Comparison of ENCODE assay signal across 9 mouse cellular contexts in the genomic region with DNA sequence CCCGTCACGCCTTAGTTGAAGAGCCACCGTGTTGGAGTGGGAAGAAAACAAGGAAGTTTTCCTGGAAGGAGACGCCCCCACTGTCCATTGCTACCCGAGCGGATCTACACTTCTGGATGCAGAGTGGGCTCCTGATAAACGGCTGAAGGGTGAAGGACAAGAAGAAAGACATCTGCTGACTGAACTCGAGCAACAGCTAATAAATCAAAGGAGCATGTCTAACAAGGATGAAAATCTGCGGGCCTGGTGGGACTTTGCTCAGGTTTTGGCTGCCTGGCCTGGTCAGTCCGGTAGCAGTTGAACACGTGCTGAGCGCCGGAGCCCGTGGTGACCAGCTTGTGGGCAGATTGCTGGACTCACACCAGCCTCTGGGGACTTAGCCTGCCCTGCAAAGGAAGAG. TPM values are rescaled to one million over a fixed set of nuclear protein-coding genes. Genes with fewer than 3 reads are reported as not detected.
DNase-seq lines count a peak whose midpoint lies in the region; ATAC-seq and TF ChIP-seq lines count a peak whose summit lies in the region.
"Had no signal": no experiment of that assay in that cellular context is flagged by ENCODE, and none has a peak within 500 bp of the region (broad histone marks: within the 10 kb centered on the region; RNA-seq: fewer than 3 reads in every experiment).

No protein-coding gene starts in this region.

- peak overlapping the region; percentile 54; the same call in 1 of the 2 replicates for H3K27ac ChIP-seq in CH12.LX (ENCODE audit: insufficient read depth, low read depth)
- H3K27ac ChIP-seq in hindbrain, embryonic 15.5 days (replicated peaks) = no peak overlapping the region
- no peak overlapping the region for H3K27ac ChIP-seq in limb, embryonic 14.5 days (replicated peaks; ENCODE audit: low read depth, low read length)

- no peak overlapping the region for H3K4me3 ChIP-seq in CH12.LX (replicated peaks in 1 of 3; ENCODE audit: low read depth in 2 of 3, low read length in 2 of 3, poor library complexity in 1 of 3)
- no peak overlapping the region for H3K4me3 ChIP-seq in hindbrain, embryonic 15.5 days
- H3K4me3 ChIP-seq in limb, embryonic 14.5 days (replicated peaks; ENCODE audit: low read length) = no peak overlapping the region

- no peak for TF ChIP-seq RAD21 in CH12.LX (IDR thresholded peaks at IDR 0.05; ENCODE audit: low read depth, low read length)

- dilution Hi-C loops in CH12.LX (cut with MboI; ENCODE audit: extremely low pct_ligation_motif_present, extremely low pct_unique_long_range_greater_than_20kb, low sequenced_read_pairs) = no loop called here

- TF ChIP-seq POLR2A in CH12.LX (IDR thresholded peaks at IDR 0.05; ENCODE audit: low read depth, low read length) = no peak
- TF ChIP-seq POLR2A in limb, embryonic 14.5 days (IDR thresholded peaks at IDR 0.05; ENCODE audit: borderline replicate concordance, extremely low read depth, insufficient read depth, insufficient read length) = no peak

- H3K79me2 ChIP-seq in CH12.LX (replicated peaks; ENCODE audit: control insufficient read depth, extremely low read depth, insufficient read depth, poor library complexity, severe bottlenecking) = no peaks in the 10 kb centered on the region

- H3K36me3 ChIP-seq in CH12.LX (replicated peaks in 1 of 2; ENCODE audit: control insufficient read depth in 1 of 2, insufficient read depth in 1 of 2, low read length in 1 of 2) = no peaks in the 10 kb centered on the region
- no peaks in the 10 kb centered on the region for H3K36me3 ChIP-seq in hindbrain, embryonic 15.5 days
- no peaks in the 10 kb centered on the region for H3K36me3 ChIP-seq in limb, embryonic 14.5 days (ENCODE audit: control insufficient read depth, insufficient read depth, low read length)

- peak overlapping the region; percentile 3; the same call in 1 of the 2 replicates for H3K4me2 ChIP-seq in CH12.LX (ENCODE audit: insufficient read depth, low read depth, poor library complexity, severe bottlenecking)
- peak overlapping the region; percentile 44 for H3K4me2 ChIP-seq in hindbrain, embryonic 15.5 days
- H3K4me2 ChIP-seq in limb, embryonic 14.5 days (replicated peaks; ENCODE audit: low read depth, low read length, severe bottlenecking) = peak overlapping the region; percentile 35; the same call in 1 of the 2 replicates

- in situ Hi-C loops in CH12.LX (cut with MboI; ENCODE audit: low pct_ligation_motif_present, low pct_unique_long_range_greater_than_20kb, low sequenced_read_pairs) = no loop called here

- no peak overlapping the region for H3K9ac ChIP-seq in CH12.LX (ENCODE audit: insufficient read depth, low read depth)
- no peak overlapping the region for H3K9ac ChIP-seq in hindbrain, embryonic 15.5 days
- H3K9ac ChIP-seq in limb, embryonic 14.5 days (ENCODE audit: low read depth, low read length, severe bottlenecking) = no peak overlapping the region

- no peak for TF ChIP-seq CTCF in CH12.LX (conservative IDR thresholded peaks at IDR 0.05 in 1 of 2, IDR thresholded peaks at IDR 0.05 in 1 of 2; ENCODE audit: low read depth in 2 of 2, low read length in 2 of 2)

- H3K4me1 ChIP-seq in CH12.LX (ENCODE audit: control insufficient read depth in 1 of 2, insufficient read depth in 2 of 2) = peaks cover 11 to 44% of the 10 kb centered on the region in 2 experiments
- H3K4me1 ChIP-seq in hindbrain, embryonic 15.5 days (replicated peaks) = peaks cover 18% of the 10 kb centered on the region
- H3K4me1 ChIP-seq in limb, embryonic 14.5 days (ENCODE audit: control insufficient read depth, insufficient read depth, low read length) = peaks cover 13% of the 10 kb centered on the region

- TF ChIP-seq EP300 in CH12.LX (IDR thresholded peaks at IDR 0.05; ENCODE audit: low read length) = no peak

- DNase-seq in adrenal gland, postnatal 14 days = peak; percentile 59
- no peak for DNase-seq in adrenal gland, adult 18-20 months (ENCODE audit: low spot score in 2 of 2)
- no peak for DNase-seq in CH12.LX (ENCODE audit: extremely low read depth)
- no peak for DNase-seq in limb, embryonic 14.5 days (ENCODE audit: low spot score)
- no peak for DNase-seq in right cerebral cortex, postnatal 36 days (ENCODE audit: low spot score in 2 of 2)
- DNase-seq in right cerebral cortex, adult 18-20 months = no peak
- DNase-seq in right cerebral cortex, postnatal 25 days = no peak
- DNase-seq: gastrocnemius, postnatal 10 days had no signal

- ATAC-seq in hindbrain, embryonic 15.5 days (ENCODE audit: low FRiP score, low read depth) = no peak
- no peak for ATAC-seq in limb, embryonic 14.5 days (ENCODE audit: low FRiP score, low read depth)

- peaks cover 2% of the 10 kb centered on the region for H3K9me3 ChIP-seq in CH12.LX (replicated peaks; ENCODE audit: low read length)
- no peaks in the 10 kb centered on the region for H3K9me3 ChIP-seq in hindbrain, embryonic 15.5 days
- H3K9me3 ChIP-seq in limb, embryonic 14.5 days (ENCODE audit: control insufficient read depth, low read length) = no peaks in the 10 kb centered on the region

- 56% methylated on average over 14 of the region's 14 CpGs for WGBS in hindbrain, embryonic 15.5 days
- 49% methylated on average over 14 of the region's 14 CpGs for WGBS in limb, embryonic 14.5 days

- H3K27me3 ChIP-seq in CH12.LX (replicated peaks) = no peaks in the 10 kb centered on the region
- no peaks in the 10 kb centered on the region for H3K27me3 ChIP-seq in hindbrain, embryonic 15.5 days
- no peaks in the 10 kb centered on the region for H3K27me3 ChIP-seq in limb, embryonic 14.5 days (ENCODE audit: control insufficient read depth, insufficient read depth, low read length)

TF ChIP-seq in CH12.LX, 34 proteins besides CTCF, POLR2A, EP300 and RAD21:
- TF ChIP-seq BHLHE40 (IDR thresholded peaks at IDR 0.05; ENCODE audit: low read depth, low read length) = peak; percentile 52; the same call in 1 of the 2 replicates
- no peak for TF ChIP-seq NRF1 (IDR thresholded peaks at IDR 0.05; ENCODE audit: low read depth, low read length)
TF ChIP-seq in CH12.LX: peak in this region for 1.

RNA-seq across cellular contexts. Expression of gene Slc2a5, which starts 0.6 kb away (rescaled TPM):
- 0.30 and 0.48 TPM in 2 replicates for total RNA-seq in adrenal gland, postnatal 14 days (2021)
- 10 to 100 TPM in 1 of 2 experiments, 1 to 10 TPM in 1; 5.9 to 30.2 TPM for total RNA-seq in adrenal gland, adult 18-20 months (2021)
- total RNA-seq in CH12.LX (2012; rRNA removed) (0.38 and 1.4 TPM in 2 replicates), CH12.LX (2014; rRNA removed) (0.70 and 0.81 TPM in 2 replicates)
- polyA plus RNA-seq in CH12.LX (2012; ENCODE audit: insufficient read length, low read depth) = 1.1 and 1.5 TPM in 2 replicates
- 2.2 TPM in 2 replicates for polyA plus RNA-seq in hindbrain, embryonic 15.5 days (2015; fragmentation: Nextera tagmentation; extraction: Ambion mirVana)
- polyA plus RNA-seq in limb, embryonic 14.5 days (2012; rRNA removed) = 2.2 and 3.5 TPM in 2 replicates
- 1.5 and 2.6 TPM in 2 replicates for polyA plus RNA-seq in limb, embryonic 14.5 days (2014; fragmentation: Nextera tagmentation; extraction: Ambion mirVana)

RNA-seq across cellular contexts. Expression of gene Slc2a7, which starts 29.1 kb away (rescaled TPM):
- not detected in 2 replicates for total RNA-seq in adrenal gland, postnatal 14 days (2021)
- total RNA-seq in adrenal gland, adult 18-20 months (2021) = not detected
- total RNA-seq in CH12.LX (2012; rRNA removed) = 0.13 TPM in 1 of 2 replicates, not detected in the other
- not detected in 2 replicates for total RNA-seq in CH12.LX (2014; rRNA removed)
- 0.14 TPM in 1 of 2 replicates, not detected in the other for polyA plus RNA-seq in CH12.LX (2012; ENCODE audit: insufficient read length, low read depth)
- polyA plus RNA-seq in hindbrain, embryonic 15.5 days (2015; fragmentation: Nextera tagmentation; extraction: Ambion mirVana) = not detected in 2 replicates
- polyA plus RNA-seq in limb, embryonic 14.5 days (2012; rRNA removed) = not detected in 2 replicates
- polyA plus RNA-seq in limb, embryonic 14.5 days (2014; fragmentation: Nextera tagmentation; extraction: Ambion mirVana) = not detected in 2 replicates
- total RNA-seq: gastrocnemius, postnatal 10 days had no signal

RNA-seq across cellular contexts. Expression of gene Gpr157, which starts 32.5 kb away (rescaled TPM):
- 1.3 and 2.3 TPM in 2 replicates for total RNA-seq in adrenal gland, postnatal 14 days (2021)
- 1 to 10 TPM; 1.1 to 1.6 TPM for total RNA-seq in adrenal gland, adult 18-20 months (2021)
- 1.3 and 2.8 TPM in 2 replicates for total RNA-seq in CH12.LX (2012; rRNA removed)
- 2.3 and 2.6 TPM in 2 replicates for total RNA-seq in CH12.LX (2014; rRNA removed)
- 3.1 and 3.5 TPM in 2 replicates for polyA plus RNA-seq in CH12.LX (2012; ENCODE audit: insufficient read length, low read depth)
- 0.40 and 0.59 TPM in 2 replicates for polyA plus RNA-seq in hindbrain, embryonic 15.5 days (2015; fragmentation: Nextera tagmentation; extraction: Ambion mirVana)
- 3.8 and 4.5 TPM in 2 replicates for polyA plus RNA-seq in limb, embryonic 14.5 days (2012; rRNA removed)
- 0.48 and 0.52 TPM in 2 replicates for polyA plus RNA-seq in limb, embryonic 14.5 days (2014; fragmentation: Nextera tagmentation; extraction: Ambion mirVana)
